Mouse (Mus musculus): ENCODE measurements at regions not wholly inside any gene's neighbourhood (a gene's known extent, or its start where the extent isn't known, plus 50 kb on each side); places are given as distances from the start of the nearest gene placed in this dataset.
"Not testable (repeated sequence)": the region's sequence is repeated elsewhere in the genome, so short reads cannot be mapped to it uniquely, and the experiment has no call there.

DNA sequence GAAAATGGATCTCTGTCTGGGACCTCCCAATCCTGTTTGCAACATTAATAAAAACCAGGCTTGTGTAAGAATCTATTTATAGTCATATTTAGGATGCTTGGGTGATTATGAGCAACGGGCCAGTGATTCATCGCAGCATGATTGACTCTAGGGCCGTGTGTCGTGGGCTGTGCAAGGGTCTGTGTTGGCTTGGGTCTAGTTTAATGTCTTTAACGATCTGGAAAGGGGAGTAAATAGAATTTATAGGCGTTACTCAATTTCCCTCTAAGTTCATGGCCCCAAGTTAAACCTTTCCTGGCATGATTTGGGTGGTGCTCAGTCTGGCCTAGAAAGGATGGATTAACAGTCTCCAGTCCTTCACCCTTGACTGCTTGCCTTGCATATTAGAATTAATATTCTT lies 149.9 kb upstream of the Fer start:
- peak; percentile 46 to 54 for DNase-seq

DNA sequence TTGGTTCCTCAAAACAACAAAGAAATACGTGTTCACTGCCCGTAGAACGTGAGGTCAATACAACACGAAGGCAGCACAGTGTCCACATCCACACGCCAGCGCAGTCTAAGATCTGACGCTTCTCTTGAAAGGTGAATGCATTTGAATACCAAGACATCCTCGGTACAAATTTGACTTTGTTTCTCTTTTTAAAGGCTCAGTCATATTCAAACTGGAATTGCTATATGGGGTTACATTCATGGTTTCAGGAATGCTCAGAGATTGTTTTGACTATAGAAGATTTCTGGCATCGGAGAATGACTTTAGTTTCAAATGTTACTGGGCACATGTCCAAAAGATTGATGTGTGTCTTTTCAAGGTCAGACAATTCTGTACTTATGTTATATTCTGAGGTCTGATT lies 147.2 kb upstream of the Fer start:
- DNase-seq: peak in 1 of 2 experiments; percentile 26

- peak; percentile 81 to 86 for DNase-seq
Measured at GRCm38 (mm10) chr17:63716161-63716560, 146.7 kb upstream of the Fer start.

DNA sequence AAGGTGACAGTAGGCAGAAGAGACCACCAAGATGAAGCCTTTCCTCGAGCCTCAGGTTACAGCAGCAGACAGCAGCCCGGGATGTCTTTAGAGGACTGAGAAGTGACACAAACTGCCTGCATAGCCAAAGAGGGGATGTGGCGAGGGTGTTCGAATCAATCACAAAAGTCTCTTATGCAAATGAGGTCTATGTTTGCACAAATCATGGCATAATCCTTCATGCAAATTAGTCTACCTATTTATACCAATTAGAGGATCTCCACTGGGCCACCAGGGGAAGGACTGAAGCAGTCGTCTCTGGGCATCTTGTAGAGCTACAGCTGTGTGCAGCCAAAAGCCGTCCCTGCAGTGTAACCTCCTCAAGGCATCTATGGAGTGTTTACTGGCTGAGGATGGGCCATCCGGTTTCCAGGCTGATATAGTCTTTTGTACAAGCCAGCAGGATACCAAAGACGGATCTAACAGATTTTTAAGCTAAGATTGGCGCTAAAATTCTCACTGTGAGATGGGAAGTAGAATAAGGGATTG lies 145.7 kb upstream of the Fer start:
- DNase-seq: peak in 1 of 2 experiments; percentile 36

- no peak for DNase-seq
Measured at GRCm38 (mm10) chr17:63718972-63719715, 143.7 kb upstream of the Fer start.

DNA sequence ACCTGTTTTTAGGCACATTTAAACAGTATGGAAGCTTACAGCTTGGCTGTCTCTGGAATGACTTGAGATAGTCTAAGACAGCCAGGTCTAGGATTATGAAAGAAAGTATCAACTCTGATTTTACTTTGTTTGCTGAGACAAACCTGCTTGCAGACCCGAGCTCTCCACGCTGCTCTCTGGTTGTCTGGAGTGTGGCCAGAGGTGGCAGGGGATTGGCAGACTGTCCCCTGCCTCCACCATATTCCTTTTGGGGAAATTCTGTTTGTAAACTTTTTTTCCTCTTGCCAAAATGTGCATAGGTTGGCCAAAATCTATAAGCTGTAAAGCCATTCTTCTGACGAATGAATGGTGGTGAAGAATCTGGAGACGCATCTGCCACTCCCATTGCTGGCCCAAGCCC lies 143.1 kb upstream of the Fer start:
- peak; percentile 40 to 54 for DNase-seq

DNA sequence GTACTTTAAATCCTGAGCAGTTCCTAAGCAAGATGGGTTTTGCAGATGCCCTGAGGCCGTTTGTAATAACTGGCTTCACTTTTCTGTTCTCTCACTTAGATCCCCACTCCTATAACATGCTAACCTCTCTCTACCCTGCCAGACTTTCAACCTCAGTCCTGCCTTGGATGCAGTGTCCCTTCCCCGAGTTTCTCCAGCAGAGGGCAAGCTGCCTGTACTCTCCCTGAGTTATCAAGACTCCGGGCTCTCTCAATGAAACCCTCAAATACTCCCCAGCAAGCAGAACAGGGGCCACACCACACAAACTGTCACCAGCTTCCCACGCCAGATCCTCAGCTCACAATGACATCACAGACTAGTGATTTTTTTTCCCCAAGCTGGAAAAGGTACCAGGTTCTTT lies 142.0 kb upstream of the Fer start:
- DNase-seq: peak; percentile 41 to 59

- peak in 1 of 2 experiments; percentile 19 for DNase-seq
Measured at GRCm38 (mm10) chr17:63722434-63723004, 140.3 kb upstream of the Fer start.

GRCm38 (mm10) chr17:63738206-63738605 lies 124.7 kb upstream of the Fer start:
- DNase-seq: no peak

GRCm38 (mm10) chr17:63739710-63740109 lies 123.2 kb upstream of the Fer start:
- DNase-seq: no peak

GRCm38 (mm10) chr17:63749257-63749656 lies 113.6 kb upstream of the Fer start:
- DNase-seq: not testable (repeated sequence)

DNA sequence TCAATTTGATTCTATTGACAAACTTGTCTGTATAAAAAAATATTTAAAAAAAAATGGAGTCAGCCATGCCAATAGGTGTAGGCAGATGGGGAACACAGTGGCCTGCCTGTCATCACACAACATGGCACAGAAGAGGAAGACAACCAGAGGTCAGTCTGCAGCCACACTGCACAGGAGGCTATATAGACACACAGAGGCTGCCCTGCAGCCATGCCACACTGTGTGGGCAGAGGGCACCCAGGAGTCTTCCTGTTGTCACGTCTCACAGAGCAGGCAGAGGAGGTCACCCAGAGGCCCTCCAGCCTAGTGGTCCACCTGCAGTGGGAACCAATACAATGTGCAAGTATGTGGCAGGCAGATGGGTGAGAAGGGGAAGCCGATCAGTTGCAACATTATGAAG lies 108.5 kb upstream of the Fer start:
- no peak for DNase-seq

- peak; percentile 48 to 62 for DNase-seq
Measured at GRCm38 (mm10) chr17:63757896-63758695, 104.8 kb upstream of the Fer start.

DNA sequence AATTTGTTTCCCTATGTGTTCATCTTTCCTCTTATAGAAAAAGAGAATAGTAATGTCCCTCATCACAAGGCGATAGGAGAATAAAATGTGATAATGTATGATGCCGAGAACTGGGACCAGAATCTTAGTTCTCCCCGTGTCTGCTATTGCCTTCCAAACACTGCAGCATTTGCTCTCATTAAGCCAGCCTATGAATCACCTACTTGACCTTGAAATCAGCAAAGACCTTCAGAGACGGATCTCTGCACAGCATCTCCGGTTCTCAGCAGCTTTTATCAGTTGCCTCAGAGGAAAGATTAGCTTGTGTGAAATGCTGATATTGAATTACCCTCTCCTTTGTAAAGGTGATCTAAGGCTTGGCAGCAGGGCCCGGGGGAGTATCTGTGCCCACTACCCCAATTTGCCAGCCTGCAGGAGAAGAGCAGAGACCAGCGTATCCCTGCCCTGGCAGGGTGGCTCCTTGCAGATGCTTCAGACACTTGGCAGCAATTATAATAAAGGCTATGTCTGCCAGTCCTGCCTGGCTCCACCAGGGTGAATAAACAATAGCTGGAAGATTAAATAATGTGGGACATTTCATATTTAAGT lies 104.0 kb upstream of the Fer start:
- DNase-seq: peak; percentile 26 to 47

DNA sequence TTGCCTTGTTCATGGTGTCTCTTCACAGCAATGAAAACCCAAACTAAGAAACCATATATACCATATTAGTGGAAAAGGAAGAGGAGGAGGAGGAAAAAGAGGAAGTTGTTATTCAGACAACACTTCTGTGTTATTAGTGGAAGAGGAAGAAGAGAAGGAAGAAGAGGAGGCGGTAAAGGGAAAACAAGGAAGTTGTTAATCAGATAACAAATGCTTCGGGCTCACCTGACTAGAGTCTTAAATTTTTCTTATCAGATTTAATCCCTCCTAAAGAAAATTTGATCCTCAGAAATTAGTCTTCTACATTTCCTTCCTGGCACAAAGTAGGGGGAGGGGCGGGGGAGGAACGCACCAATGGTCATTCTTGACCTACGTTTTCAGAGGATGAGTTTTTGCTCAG lies 101.8 kb upstream of the Fer start:
- DNase-seq: no peak

- DNase-seq: no peak
Measured at GRCm38 (mm10) chr17:63771111-63771510, 91.8 kb upstream of the Fer start.

DNA sequence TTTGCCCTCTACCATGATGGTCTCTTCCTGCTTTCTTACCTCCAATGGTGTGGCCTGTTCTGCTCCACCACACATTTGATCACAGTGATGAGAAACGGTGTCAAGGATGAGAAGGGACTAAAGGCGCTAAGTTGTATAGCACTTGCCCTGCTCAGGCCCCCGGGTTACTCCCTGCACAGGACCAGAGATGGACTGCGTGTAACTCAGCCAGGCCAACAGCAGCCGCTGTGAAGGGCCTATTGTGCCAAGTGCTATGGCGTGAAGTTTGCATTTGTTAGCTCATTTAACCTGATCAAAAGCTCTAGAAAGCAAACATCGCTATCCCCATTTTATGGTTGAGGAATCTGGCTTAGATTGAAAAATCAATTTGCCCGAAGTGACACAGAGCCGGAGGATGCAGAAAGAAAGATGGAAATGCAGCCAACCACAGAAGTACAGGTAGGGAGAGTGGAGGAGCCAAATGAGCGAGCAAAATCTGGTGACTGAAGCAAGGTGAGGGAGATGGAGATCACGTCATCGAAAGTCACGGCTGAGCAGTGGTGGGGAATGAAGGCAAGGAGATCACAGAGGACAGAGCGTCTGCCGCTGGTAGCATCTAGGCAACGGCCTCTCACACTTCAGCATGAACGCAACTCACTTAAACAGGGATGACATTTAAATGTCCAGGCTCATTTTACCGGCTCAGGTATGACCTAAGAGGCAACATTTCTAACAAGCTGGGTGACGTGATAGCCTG lies 78.3 kb upstream of the Fer start:
- peak in 1 of 2 experiments; percentile 7 for DNase-seq

GRCm38 (mm10) chr17:63786444-63786843 lies 76.4 kb upstream of the Fer start:
- no peak for DNase-seq

DNA sequence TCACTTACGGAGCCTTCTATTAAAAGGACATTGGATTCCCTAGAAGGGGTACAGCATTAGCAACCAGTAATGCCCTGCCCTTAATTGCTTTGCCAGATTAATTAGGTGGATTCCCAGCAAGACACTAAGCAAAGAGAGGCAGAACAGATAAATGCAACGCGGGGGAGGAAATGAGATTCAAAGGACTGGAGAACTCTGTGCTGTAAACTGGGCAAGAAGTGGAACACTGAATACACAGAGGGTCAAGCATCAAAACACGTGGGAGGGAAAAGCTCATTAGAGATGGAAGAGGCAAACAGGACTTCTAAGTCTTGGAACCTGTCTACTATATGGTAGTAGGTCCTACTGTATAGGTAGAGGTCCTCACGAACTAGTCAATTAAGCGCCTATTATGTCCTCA lies 68.5 kb upstream of the Fer start:
- DNase-seq: no peak

DNA sequence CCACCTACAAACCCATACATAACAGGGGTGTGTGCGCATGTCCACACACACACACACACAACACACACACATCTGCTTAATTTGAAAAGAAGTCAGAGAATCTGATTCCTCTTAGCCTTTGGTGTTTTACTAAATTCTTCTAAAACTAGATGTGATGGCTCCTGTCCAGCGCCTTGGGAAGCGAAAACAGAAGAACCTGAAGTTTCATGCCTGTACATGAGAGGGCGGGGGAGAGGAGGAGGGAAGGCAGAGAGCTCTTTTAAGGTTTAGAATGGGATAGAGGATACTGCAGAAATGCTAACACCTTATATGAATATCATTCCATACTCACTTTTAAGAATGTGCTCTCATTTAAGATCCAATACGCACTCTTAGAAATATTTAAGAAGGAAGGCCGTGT lies 64.5 kb upstream of the Fer start:
- no peak for DNase-seq

GRCm38 (mm10) chr17:63798961-63799531 lies 63.8 kb upstream of the Fer start:
- DNase-seq: no peak

DNA sequence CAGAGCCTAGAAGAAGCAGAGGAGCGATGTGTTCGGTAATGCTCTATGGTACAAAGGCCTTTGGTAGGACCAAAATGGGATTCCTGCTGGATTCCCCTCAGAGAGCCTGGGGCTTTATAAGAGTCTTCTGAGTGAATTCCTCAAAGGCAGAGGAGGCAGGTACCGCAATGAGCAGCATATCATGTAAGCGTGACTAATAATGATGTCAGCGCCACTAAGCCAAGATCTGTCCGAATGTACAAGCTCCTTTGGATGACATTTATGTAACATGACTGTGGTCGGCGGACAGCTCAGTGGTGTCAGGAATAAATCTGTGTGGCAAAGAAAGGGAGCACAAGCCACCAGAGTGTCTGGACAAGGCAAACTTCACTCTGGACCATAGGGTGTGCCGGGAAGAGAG lies 61.5 kb upstream of the Fer start:
- DNase-seq: no peak

All from cerebellum, postnatal 14 days (tissue).